ENCODE assay signal across 9 mouse cellular contexts in the genomic region with DNA sequence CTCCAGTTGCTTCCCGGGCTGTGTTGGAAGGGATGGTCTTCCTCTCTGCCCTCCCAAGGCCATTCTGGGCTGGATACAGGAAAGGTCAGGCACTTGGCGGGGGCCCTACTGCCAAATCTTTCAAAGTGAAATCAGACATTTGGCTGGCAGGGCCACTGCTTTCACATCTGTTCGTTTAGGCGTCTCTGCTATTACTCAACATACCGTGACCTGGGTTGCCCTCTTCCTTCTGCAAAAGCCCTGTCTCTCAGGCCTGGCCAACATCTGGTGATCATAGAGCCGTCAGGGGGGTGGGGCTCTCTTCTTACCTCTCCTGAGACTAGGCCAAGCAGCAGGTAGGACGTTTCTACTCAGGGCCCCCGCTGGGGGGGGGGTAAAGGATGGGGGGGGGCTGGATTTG. TPM values are rescaled to one million over a fixed set of nuclear protein-coding genes. Genes with fewer than 3 reads are reported as not detected.
DNase-seq lines count a peak whose midpoint lies in the region; ATAC-seq and TF ChIP-seq lines count a peak whose summit lies in the region.
"Had no signal": no experiment of that assay in that cellular context is flagged by ENCODE, and none has a peak within 500 bp of the region (broad histone marks: within the 10 kb centered on the region; RNA-seq: fewer than 3 reads in every experiment).

No protein-coding gene starts in this region.

- no peak overlapping the region for H3K4me3 ChIP-seq in lung, embryonic 14.5 days (ENCODE audit: low read depth, low read length)
- no peak overlapping the region for H3K4me3 ChIP-seq in liver, embryonic 11.5 days (ENCODE audit: low read depth, low read length)
- H3K4me3 ChIP-seq: lung, embryonic 15.5 days had no signal

- H3K27me3 ChIP-seq in lung, embryonic 14.5 days (ENCODE audit: insufficient read depth, low read length), result no peaks in the 10 kb centered on the region
- no peaks in the 10 kb centered on the region for H3K27me3 ChIP-seq in liver, embryonic 11.5 days (replicated peaks; ENCODE audit: control insufficient read depth, insufficient read depth, low read length)
- H3K27me3 ChIP-seq: lung, embryonic 15.5 days had no signal

- intact Hi-C loops in gastrocnemius, postnatal 14 days (cut with DNase I; ENCODE audit: low total_unique reads), result no loop called here

- no peak for TF ChIP-seq CTCF in lung, embryonic 14.5 days (IDR thresholded peaks at IDR 0.05; ENCODE audit: low read depth)

- peak; percentile 86 for DNase-seq in 416B (ENCODE audit: low read depth)
- DNase-seq in adrenal gland, adult 2 months, result peak; percentile 93
- DNase-seq in gastrocnemius, postnatal 14 days, result peak; percentile 87
- peak; percentile 81 for DNase-seq in lung, embryonic 14.5 days
- DNase-seq in urinary bladder, postnatal 36 days (ENCODE audit: low spot score in 2 of 2), result peak; percentile 34 to 84
- no peak for DNase-seq in layer of hippocampus, postnatal 25 days (ENCODE audit: extremely low spot score in 1 of 2, low spot score in 1 of 2)
- DNase-seq in left cerebral cortex, adult 9 months (ENCODE audit: low spot score in 2 of 2), result no peak
- DNase-seq in liver, embryonic 11.5 days (ENCODE audit: low spot score), result no peak

- peak; percentile 24 for ATAC-seq in lung, embryonic 14.5 days (ENCODE audit: insufficient read depth)
- ATAC-seq in liver, embryonic 11.5 days (replicated peaks; ENCODE audit: low FRiP score), result no peak

- no peak overlapping the region for H3K9ac ChIP-seq in lung, embryonic 14.5 days
- H3K9ac ChIP-seq in liver, embryonic 11.5 days (ENCODE audit: low read depth, low read length), result no peak overlapping the region
- H3K9ac ChIP-seq: lung, embryonic 15.5 days had no signal

- no peak overlapping the region for H3K27ac ChIP-seq in lung, embryonic 14.5 days (ENCODE audit: low read depth)
- H3K27ac ChIP-seq in liver, embryonic 11.5 days (ENCODE audit: low read depth, low read length), result no peak overlapping the region
- H3K27ac ChIP-seq: lung, embryonic 15.5 days had no signal

- no peaks in the 10 kb centered on the region for H3K36me3 ChIP-seq in lung, embryonic 14.5 days (ENCODE audit: insufficient read depth)
- H3K36me3 ChIP-seq in liver, embryonic 11.5 days (ENCODE audit: control insufficient read depth, insufficient read depth, low read length), result no peaks in the 10 kb centered on the region
- H3K36me3 ChIP-seq: lung, embryonic 15.5 days had no signal

- H3K4me2 ChIP-seq in lung, embryonic 14.5 days, result no peak overlapping the region
- no peak overlapping the region for H3K4me2 ChIP-seq in liver, embryonic 11.5 days
- H3K4me2 ChIP-seq: lung, embryonic 15.5 days had no signal

- H3K9me3 ChIP-seq in lung, embryonic 14.5 days (ENCODE audit: low read depth, low read length), result no peaks in the 10 kb centered on the region
- no peaks in the 10 kb centered on the region for H3K9me3 ChIP-seq in liver, embryonic 11.5 days (ENCODE audit: control insufficient read depth, low read length)
- H3K9me3 ChIP-seq: lung, embryonic 15.5 days had no signal

- 29% methylated on average over 8 of the region's 8 CpGs for WGBS in lung, embryonic 14.5 days
- 29% methylated on average over 8 of the region's 8 CpGs for WGBS in liver, embryonic 11.5 days

- H3K4me1 ChIP-seq in lung, embryonic 14.5 days (ENCODE audit: insufficient read depth), result peaks cover 3% of the 10 kb centered on the region; the same call in 1 of the 2 replicates
- H3K4me1 ChIP-seq in liver, embryonic 11.5 days (replicated peaks; ENCODE audit: control insufficient read depth, insufficient read depth, low read length), result peaks cover 44% of the 10 kb centered on the region

RNA-seq across cellular contexts. Expression of a gene that starts 10.5 kb away (rescaled TPM):
- total RNA-seq in adrenal gland, adult 2 months (2021), result 10 to 100 TPM in 1 of 2 experiments, 1 to 10 TPM in 1; 4.8 to 18.6 TPM
- polyA plus RNA-seq in adrenal gland, adult 2 months (2012; rRNA removed), result 8.7 and 11.3 TPM in 2 replicates
- total RNA-seq in gastrocnemius, postnatal 14 days (2021), result 10 to 100 TPM in 1 of 2 experiments, 1 to 10 TPM in 1; 6.8 to 13.3 TPM
- polyA plus RNA-seq in lung, embryonic 14.5 days (2014; fragmentation: Nextera tagmentation; extraction: Ambion mirVana), result 11.3 and 12.4 TPM in 2 replicates
- total RNA-seq in layer of hippocampus, postnatal 25 days (2021), result 1 to 10 TPM; 2.7 to 3.2 TPM
- 46.6 and 49.7 TPM in 2 replicates for polyA plus RNA-seq in liver, embryonic 11.5 days (2014; fragmentation: Nextera tagmentation; extraction: Ambion mirVana)

Comparison
In these comparisons a context has a peak if more than half of its experiments do, and no peak if none do; other contexts are left out.
1. DNase-seq: peak in 416B (single experiment), adrenal gland, adult 2 months (single experiment), gastrocnemius, postnatal 14 days (single experiment), lung, embryonic 14.5 days (single experiment) and urinary bladder, postnatal 36 days (2 of 2); none in layer of hippocampus, postnatal 25 days (0 of 2), left cerebral cortex, adult 9 months (0 of 2) and liver, embryonic 11.5 days (single experiment).